Mouse (Mus musculus): Measurements from ENCODE around the gene Shc1. TPM values are rescaled to one million over a fixed set of nuclear protein-coding genes. Genes with fewer than 3 reads are reported as not detected.

The Shc1 gene
- polyA plus RNA-seq, 1 experiment from 2014 or later: 97.5 TPM

- peaks cover 6% of the 10 kb centered on the region for H3K4me1 ChIP-seq
- H3K9ac ChIP-seq: no peak overlapping the region
- WGBS: 65% methylated on average over 16 of the region's 16 CpGs
- peaks cover 12% of the 10 kb centered on the region for H3K36me3 ChIP-seq
- H3K4me2 ChIP-seq (replicated peaks): no peak overlapping the region
- no peak for ATAC-seq (ENCODE audit: insufficient number of reproducible peaks, insufficient read depth, low FRiP score, low TSS enrichment)
- no peak overlapping the region for H3K4me3 ChIP-seq
- H3K27me3 ChIP-seq: no peaks in the 10 kb centered on the region
- no peak overlapping the region for H3K27ac ChIP-seq
- no peaks in the 10 kb centered on the region for H3K9me3 ChIP-seq
Measured at GRCm38 (mm10) chr3:89408448-89408847, 9.8 kb upstream of the Shc1 start.

GRCm38 (mm10) chr3:89409701-89410100 lies 8.5 kb upstream of the Shc1 start:
- no peak overlapping the region for H3K9ac ChIP-seq
- H3K4me3 ChIP-seq: no peak overlapping the region
- no peaks in the 10 kb centered on the region for H3K27me3 ChIP-seq
- H3K4me1 ChIP-seq: peaks cover 6% of the 10 kb centered on the region
- ATAC-seq (ENCODE audit: insufficient number of reproducible peaks, insufficient read depth, low FRiP score, low TSS enrichment): no peak
- peaks cover 20% of the 10 kb centered on the region for H3K36me3 ChIP-seq
- no peak overlapping the region for H3K27ac ChIP-seq
- no peak overlapping the region for H3K4me2 ChIP-seq (replicated peaks)
- H3K9me3 ChIP-seq: no peaks in the 10 kb centered on the region
- 95% methylated on average over 3 of the region's 3 CpGs for WGBS

GRCm38 (mm10) chr3:89410864-89411263 lies 7.4 kb upstream of the Shc1 start:
- H3K36me3 ChIP-seq: peaks cover 32% of the 10 kb centered on the region
- no peak overlapping the region for H3K27ac ChIP-seq
- 80% methylated on average over 10 of the region's 10 CpGs for WGBS

GRCm38 (mm10) chr3:89411490-89412393 lies 6.5 kb upstream of the Shc1 start, which contains the start of gene Flad1:
Gene Flad1, minus strand, starts transcription at chr3:89411870.
- H3K27me3 ChIP-seq: no peaks in the 10 kb centered on the region
- H3K36me3 ChIP-seq: peaks cover 39% of the 10 kb centered on the region
- peak within 1 kb of the TSS; percentile 55 for H3K9ac ChIP-seq
- peaks cover 12% of the 10 kb centered on the region for H3K4me1 ChIP-seq
- ATAC-seq (ENCODE audit: insufficient number of reproducible peaks, insufficient read depth, low FRiP score, low TSS enrichment): peak; percentile 97
- H3K9me3 ChIP-seq: no peaks in the 10 kb centered on the region
- WGBS: 7% methylated on average over 28 of the region's 28 CpGs
- H3K27ac ChIP-seq: no peak within 1 kb of the TSS
- H3K4me2 ChIP-seq (replicated peaks): peak within 1 kb of the TSS; percentile 75
- H3K4me3 ChIP-seq: peak within 1 kb of the TSS; percentile 56

More at GRCm38 (mm10) chr3:89410864-89411263, 7.4 kb upstream of the Shc1 start:
- ATAC-seq (ENCODE audit: insufficient number of reproducible peaks, insufficient read depth, low FRiP score, low TSS enrichment): no peak
- H3K27me3 ChIP-seq: no peaks in the 10 kb centered on the region
- H3K4me3 ChIP-seq: peak overlapping the region; percentile 56
- H3K9ac ChIP-seq: peak overlapping the region; percentile 55
- peak overlapping the region; percentile 75 for H3K4me2 ChIP-seq (replicated peaks)
- peaks cover 6% of the 10 kb centered on the region for H3K4me1 ChIP-seq
- H3K9me3 ChIP-seq: no peaks in the 10 kb centered on the region

- no peak overlapping the region for H3K9ac ChIP-seq
- no peak overlapping the region; the same call in 1 of the 2 replicates for H3K4me2 ChIP-seq (replicated peaks)
- no peak for ATAC-seq (ENCODE audit: insufficient number of reproducible peaks, insufficient read depth, low FRiP score, low TSS enrichment)
- H3K27me3 ChIP-seq: no peaks in the 10 kb centered on the region
- H3K27ac ChIP-seq: no peak overlapping the region
- no peaks in the 10 kb centered on the region for H3K9me3 ChIP-seq
- WGBS: 97% methylated on average over 8 of the region's 8 CpGs
- peaks cover 32% of the 10 kb centered on the region for H3K36me3 ChIP-seq
- no peak overlapping the region for H3K4me3 ChIP-seq
- peaks cover 22% of the 10 kb centered on the region for H3K4me1 ChIP-seq
Measured at GRCm38 (mm10) chr3:89416158-89416557, 2.1 kb upstream of the Shc1 start.

- peak overlapping the region; percentile 97 for H3K27ac ChIP-seq
- peak overlapping the region; percentile 87 for H3K4me2 ChIP-seq (replicated peaks)
- peak overlapping the region; percentile 72 for H3K9ac ChIP-seq
- H3K36me3 ChIP-seq: peaks cover 32% of the 10 kb centered on the region
- no peak for ATAC-seq (ENCODE audit: insufficient number of reproducible peaks, insufficient read depth, low FRiP score, low TSS enrichment)
- WGBS: 25% methylated on average over 2 of the region's 2 CpGs
- peak overlapping the region; percentile 65 for H3K4me3 ChIP-seq
- no peaks in the 10 kb centered on the region for H3K27me3 ChIP-seq
- no peaks in the 10 kb centered on the region for H3K9me3 ChIP-seq
- peaks cover 30% of the 10 kb centered on the region for H3K4me1 ChIP-seq
Measured at GRCm38 (mm10) chr3:89417131-89417530, 1.1 kb upstream of the Shc1 start.

- ATAC-seq (ENCODE audit: insufficient number of reproducible peaks, insufficient read depth, low FRiP score, low TSS enrichment): peak; percentile 36
- Histone ChIP-seq H3K27ac (peak overlapping the region; percentile 97), H3K36me3 (peaks cover 32% of the 10 kb centered on the region), H3K9ac (peak overlapping the region; percentile 72), H3K4me3 (peak overlapping the region; percentile 65), H3K9me3 (no peaks in the 10 kb centered on the region), H3K4me1 (peaks cover 37% of the 10 kb centered on the region), H3K4me2 (replicated peaks) (peak overlapping the region; percentile 87), H3K27me3 (no peaks in the 10 kb centered on the region)
- under 1% methylated on average over 20 of the region's 20 CpGs for WGBS
Measured at GRCm38 (mm10) chr3:89417840-89418169, 438 bp upstream of the Shc1 start.

GRCm38 (mm10) chr3:89418861-89419250 lies 613 bp downstream of the Shc1 start:
- Histone ChIP-seq H3K36me3 (peaks cover 29% of the 10 kb centered on the region), H3K27me3 (no peaks in the 10 kb centered on the region), H3K4me1 (peaks cover 40% of the 10 kb centered on the region), H3K9me3 (no peaks in the 10 kb centered on the region), H3K4me2 (replicated peaks) (peak overlapping the region; percentile 87), H3K27ac (peak overlapping the region; percentile 97), H3K9ac (peak overlapping the region; percentile 63), H3K4me3 (peak overlapping the region; percentile 65)
- 1% methylated on average over 16 of the region's 16 CpGs for WGBS
- no peak for ATAC-seq (ENCODE audit: insufficient number of reproducible peaks, insufficient read depth, low FRiP score, low TSS enrichment)

- under 1% methylated on average over 9 of the region's 9 CpGs for WGBS
- no peak for ATAC-seq (ENCODE audit: insufficient number of reproducible peaks, insufficient read depth, low FRiP score, low TSS enrichment)
- Histone ChIP-seq H3K4me3 (peak overlapping the region; percentile 65), H3K27me3 (no peaks in the 10 kb centered on the region), H3K4me1 (peaks cover 40% of the 10 kb centered on the region), H3K4me2 (replicated peaks) (peak overlapping the region; percentile 87), H3K9ac (peak overlapping the region; percentile 63), H3K9me3 (no peaks in the 10 kb centered on the region), H3K27ac (peak overlapping the region; percentile 97), H3K36me3 (peaks cover 29% of the 10 kb centered on the region)
Measured at GRCm38 (mm10) chr3:89419571-89419970, 1.3 kb downstream of the Shc1 start.

- Histone ChIP-seq H3K4me1 (peaks cover 40% of the 10 kb centered on the region), H3K4me3 (peak overlapping the region; percentile 65), H3K27me3 (no peaks in the 10 kb centered on the region), H3K4me2 (replicated peaks) (peak overlapping the region; percentile 87), H3K36me3 (peaks cover 29% of the 10 kb centered on the region), H3K9me3 (no peaks in the 10 kb centered on the region), H3K9ac (peak overlapping the region; percentile 63), H3K27ac (peak overlapping the region; percentile 97)
- no peak for ATAC-seq (ENCODE audit: insufficient number of reproducible peaks, insufficient read depth, low FRiP score, low TSS enrichment)
- WGBS: 10% methylated on average over 3 of the region's 3 CpGs
Measured at GRCm38 (mm10) chr3:89419981-89420380, 1.7 kb downstream of the Shc1 start.

- H3K36me3 ChIP-seq: peaks cover 29% of the 10 kb centered on the region
- 59% methylated on average over 2 of the region's 2 CpGs for WGBS
- peak overlapping the region; percentile 79 for H3K27ac ChIP-seq
- H3K27me3 ChIP-seq: no peaks in the 10 kb centered on the region
- no peaks in the 10 kb centered on the region for H3K9me3 ChIP-seq
- H3K4me2 ChIP-seq (replicated peaks): peak overlapping the region; percentile 79
- no peak for ATAC-seq (ENCODE audit: insufficient number of reproducible peaks, insufficient read depth, low FRiP score, low TSS enrichment)
- peaks cover 40% of the 10 kb centered on the region for H3K4me1 ChIP-seq
- H3K9ac ChIP-seq: no peak overlapping the region
- peak overlapping the region; percentile 46; the same call in 1 of the 2 replicates for H3K4me3 ChIP-seq
Measured at GRCm38 (mm10) chr3:89420421-89420820, 2.2 kb downstream of the Shc1 start.
